Comparison of ENCODE assay signal across 24 mouse cellular contexts in the genomic region with DNA sequence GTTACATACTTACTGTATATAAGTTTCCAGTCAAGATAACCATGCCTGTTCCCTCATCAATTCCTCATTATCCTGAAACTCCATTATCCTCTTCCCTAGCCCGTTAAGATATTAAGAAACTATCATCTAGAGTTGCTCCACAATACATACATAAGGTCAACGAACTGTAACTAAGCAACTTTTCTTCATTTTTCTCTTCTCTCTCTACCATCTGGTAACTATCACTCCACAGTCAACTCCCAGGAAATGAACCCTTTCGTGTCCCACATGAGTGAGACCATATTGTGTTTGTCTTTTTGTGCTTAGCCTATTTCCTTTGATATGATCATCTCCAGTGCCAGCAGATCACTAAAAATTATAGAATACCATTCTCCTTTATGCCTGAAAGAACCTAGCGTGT.
"Had no signal": no experiment of that assay in that cellular context is flagged by ENCODE, and none has a peak within 500 bp of the region (broad histone marks: within the 10 kb centered on the region; RNA-seq: fewer than 3 reads in every experiment).

No protein-coding gene starts in this region.

- DNase-seq: forebrain, postnatal 0 days; gastrocnemius, postnatal 14 days; gastrocnemius, postnatal 36 days; heart, adult 11 months; heart, adult 2 months; heart, postnatal 14 days; heart, postnatal 36 days; kidney, adult 11 months; kidney, adult 2 months; kidney, adult 9 months; kidney, postnatal 14 days; kidney, postnatal 36 days; layer of hippocampus, adult 9-11 months; layer of hippocampus, postnatal 36 days; left cerebral cortex, postnatal 4 days had no signal

- H3K27me3 ChIP-seq: heart, embryonic 13.5 days; heart, embryonic 15.5 days; hindbrain, embryonic 13.5 days; hindbrain, embryonic 15.5 days; limb, embryonic 13.5 days; limb, embryonic 15.5 days had no signal

- ATAC-seq: forebrain, postnatal 0 days; hindbrain, postnatal 0 days; intestine, embryonic 16.5 days had no signal

- H3K4me3 ChIP-seq: heart, adult 2 months; heart, embryonic 13.5 days; heart, embryonic 15.5 days; hindbrain, embryonic 13.5 days; hindbrain, embryonic 15.5 days; limb, embryonic 13.5 days; limb, embryonic 15.5 days had no signal

- H3K9me3 ChIP-seq: heart, embryonic 13.5 days; heart, embryonic 15.5 days; hindbrain, embryonic 13.5 days; hindbrain, embryonic 15.5 days; limb, embryonic 13.5 days; limb, embryonic 15.5 days had no signal

- H3K4me1 ChIP-seq: heart, embryonic 13.5 days; heart, embryonic 15.5 days; hindbrain, embryonic 13.5 days; hindbrain, embryonic 15.5 days; limb, embryonic 13.5 days; limb, embryonic 15.5 days had no signal

- H3K9ac ChIP-seq: forebrain, postnatal 0 days; heart, embryonic 13.5 days; heart, embryonic 15.5 days; hindbrain, embryonic 13.5 days; hindbrain, embryonic 15.5 days; limb, embryonic 13.5 days; limb, embryonic 15.5 days had no signal

- H3K27ac ChIP-seq: heart, adult 2 months; heart, embryonic 13.5 days; heart, embryonic 15.5 days; hindbrain, embryonic 13.5 days; hindbrain, embryonic 15.5 days; hindbrain, postnatal 0 days; limb, embryonic 13.5 days; limb, embryonic 15.5 days had no signal

- H3K4me2 ChIP-seq: heart, embryonic 11.5 days; heart, embryonic 13.5 days; heart, embryonic 15.5 days; hindbrain, embryonic 13.5 days; hindbrain, embryonic 15.5 days; limb, embryonic 13.5 days; limb, embryonic 15.5 days had no signal
